Mouse (Mus musculus) gastrocnemius, adult 8-10 months (tissue): ENCODE data around the gene Tmem231. TPM values are rescaled to one million over a fixed set of nuclear protein-coding genes. Genes with fewer than 3 reads are reported as not detected.

Experiments
- DNase-seq, 2 experiments: peaks; one replicate each; pipeline ENCODE4 v3.0.0; 2022; ENCODE audit warnings: low spot score in 2 of 2
- total RNA-seq, 4 experiments: library from RNA; stranded (reverse); gene quantifications; 2 replicates each; pipeline ENCODE4 v1.2.4; 2022

The Tmem231 gene
- total RNA-seq, 4 experiments from 2014 or later: 0.41 to 1.0 (median 0.74) TPM

DNA sequence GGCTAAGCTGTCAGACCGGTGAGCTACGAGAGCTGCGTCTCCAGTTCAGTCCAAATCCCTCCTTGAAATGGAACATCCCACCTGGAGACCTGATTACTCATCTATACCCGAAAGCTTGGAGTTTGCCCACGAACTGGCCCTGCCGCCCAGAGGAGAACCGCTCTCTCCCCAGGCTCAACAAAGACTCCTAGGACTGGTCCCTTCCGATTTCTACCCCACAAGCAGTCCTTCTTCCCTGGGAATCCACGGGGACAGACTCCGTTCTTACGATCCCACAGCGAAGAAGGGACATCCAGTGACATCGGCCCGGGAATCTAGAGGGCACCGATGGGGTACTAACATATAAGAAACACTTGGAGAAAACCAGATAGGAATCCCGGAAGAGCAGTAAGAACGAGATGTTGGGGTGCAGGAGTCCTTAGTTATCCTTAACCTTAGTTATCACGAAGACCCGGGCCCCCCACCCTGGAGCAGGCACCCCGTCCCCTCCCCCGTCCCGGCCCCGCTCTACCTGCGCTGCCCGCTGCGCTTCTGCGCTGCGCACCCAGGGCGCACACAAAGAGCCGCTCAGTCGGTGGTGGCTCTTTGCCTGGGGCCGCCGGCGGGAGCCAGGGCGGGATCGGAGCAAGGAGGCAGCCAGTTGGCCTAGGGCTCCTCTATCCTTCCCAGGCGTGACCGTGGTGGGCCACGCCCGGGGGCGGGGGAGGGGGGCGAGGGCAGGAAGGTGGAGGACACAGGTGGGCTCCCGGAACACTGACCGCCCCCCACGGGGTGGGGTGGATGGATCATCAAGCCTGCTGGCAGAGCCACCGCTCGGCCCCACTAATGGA, 23.8 kb downstream of the Tmem231 start, which contains the start of gene Chst5:
TSS of gene Chst5 (minus strand) at position 827 of the 830 bp plus-strand sequence.
- no peak for DNase-seq

DNA sequence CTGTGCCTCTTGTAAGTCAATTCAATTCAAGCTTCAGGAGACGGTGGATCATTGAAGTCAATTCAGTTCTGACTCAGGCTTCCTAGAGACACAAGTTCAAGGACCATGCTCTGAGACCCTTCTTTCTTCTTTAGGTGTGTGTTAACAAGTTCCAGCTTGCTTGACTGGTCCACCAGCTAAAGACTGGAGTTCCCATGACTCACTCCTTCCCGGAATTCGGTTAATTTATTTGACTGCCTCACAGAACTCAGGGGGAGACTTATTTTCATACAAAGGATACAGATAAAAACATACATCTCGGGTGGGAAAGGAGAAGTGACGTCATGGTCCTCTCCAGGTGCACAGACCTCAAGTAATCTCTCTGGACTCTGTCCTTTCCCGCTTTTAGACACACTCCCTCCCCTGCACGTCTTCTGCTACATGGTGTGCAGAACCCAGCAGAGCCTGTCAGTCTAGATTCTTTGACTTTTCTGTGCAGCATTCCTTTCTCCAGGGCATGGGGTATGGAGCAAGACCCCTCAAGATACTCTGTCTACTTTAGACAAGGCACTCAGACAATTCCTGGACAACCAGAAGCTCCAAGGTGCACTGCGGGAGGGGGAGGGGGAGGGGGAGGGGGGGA, 28.1 kb downstream of the Tmem231 start:
- no peak for DNase-seq

DNA sequence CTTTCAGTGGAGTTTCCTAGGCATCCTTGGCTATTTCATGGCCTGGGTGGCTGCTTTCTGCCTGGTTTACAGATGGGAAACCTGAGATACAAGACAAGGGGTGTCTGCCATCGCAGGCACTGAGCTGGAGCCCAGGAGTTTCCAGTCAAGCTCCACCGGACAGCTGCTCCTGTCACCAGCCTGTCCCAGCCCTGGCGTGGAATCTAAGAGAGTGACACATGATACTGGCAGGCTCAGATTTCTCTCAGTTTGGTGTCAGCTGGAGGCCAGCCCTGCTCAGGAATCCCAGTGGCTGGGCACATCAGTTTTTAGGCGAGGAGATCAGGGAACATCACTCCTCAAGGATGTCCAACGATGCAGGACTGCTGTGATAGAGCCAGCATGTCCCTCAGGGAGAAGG, 31.6 kb downstream of the Tmem231 start:
- DNase-seq: peak; percentile 71 to 82

DNA sequence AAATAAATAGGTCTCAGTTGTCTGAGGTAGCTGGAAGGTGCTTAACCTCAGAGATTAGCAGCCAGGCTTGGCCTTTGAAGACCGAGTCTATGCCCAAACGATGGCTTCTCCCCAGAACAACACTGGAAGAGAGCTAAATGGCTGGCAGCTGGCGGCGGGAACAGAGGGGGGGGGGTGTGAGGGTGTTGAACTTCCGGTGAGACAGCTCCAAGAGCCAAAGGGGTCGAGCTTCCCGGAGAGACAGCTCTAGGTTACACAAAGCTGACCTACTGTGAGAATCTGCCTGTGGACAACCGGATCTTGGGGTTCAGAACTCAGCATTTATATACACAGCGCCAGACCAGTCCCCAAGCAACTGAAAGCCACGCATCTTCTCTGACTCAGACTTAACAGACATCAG, 35.1 kb downstream of the Tmem231 start:
- no peak for DNase-seq

DNA sequence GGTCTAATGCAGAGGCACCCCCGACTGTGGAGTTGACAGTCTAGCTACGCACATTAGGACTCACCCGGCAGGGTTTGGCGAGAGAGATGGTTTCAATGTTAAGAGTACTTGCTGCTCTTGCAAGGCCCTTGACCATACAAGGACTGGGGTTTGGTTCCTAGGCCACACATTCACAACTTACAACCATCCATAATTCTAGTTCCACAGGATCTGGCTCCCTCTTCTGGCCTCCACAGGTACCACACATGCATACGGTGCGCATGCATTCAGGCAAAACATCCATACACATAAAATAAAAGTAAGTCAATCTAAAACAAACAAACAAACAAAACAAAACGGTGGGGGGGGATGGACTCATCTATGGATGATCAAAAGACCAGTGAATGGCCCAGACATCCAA, 38.7 kb downstream of the Tmem231 start:
- DNase-seq: no peak

DNA sequence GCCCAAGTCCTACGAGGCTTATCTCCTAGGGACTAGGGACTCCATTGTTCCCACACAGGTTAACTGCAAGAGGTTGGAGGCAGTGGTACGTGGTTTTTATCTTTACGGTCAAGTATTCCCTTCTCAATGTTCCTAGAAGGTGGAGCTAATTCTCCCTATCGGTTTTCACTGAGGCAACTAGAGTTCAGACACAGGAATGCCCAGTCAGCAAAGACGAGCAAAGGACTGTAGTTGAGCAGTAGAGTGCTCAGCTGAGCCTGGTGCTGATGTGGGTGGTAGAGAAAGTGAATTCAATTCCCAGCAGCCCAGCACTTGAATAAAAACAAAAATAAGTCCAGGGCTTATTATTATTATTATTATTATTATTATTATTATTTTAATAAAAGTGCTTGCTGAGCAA, 41.1 kb downstream of the Tmem231 start:
- no peak for DNase-seq

DNA sequence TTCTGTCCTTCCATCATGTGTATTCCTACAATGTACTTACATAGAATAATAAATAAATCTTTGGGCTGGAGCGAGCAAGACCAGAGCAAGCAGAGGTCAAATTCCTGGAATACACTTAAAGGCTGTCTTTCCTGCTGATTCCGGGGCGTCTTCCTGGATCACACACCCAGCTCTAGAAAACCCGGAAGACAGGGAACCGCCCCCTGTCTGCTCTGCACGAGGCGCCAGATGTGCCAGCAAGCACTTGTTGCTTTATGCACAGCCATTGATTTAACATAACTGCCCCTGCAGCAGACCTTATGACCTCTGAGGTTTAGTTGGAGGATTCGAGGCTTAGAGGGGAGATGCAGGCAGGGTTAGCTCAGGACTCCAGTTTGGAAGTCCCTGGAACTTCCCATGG, 41.7 kb downstream of the Tmem231 start:
- no peak for DNase-seq

DNA sequence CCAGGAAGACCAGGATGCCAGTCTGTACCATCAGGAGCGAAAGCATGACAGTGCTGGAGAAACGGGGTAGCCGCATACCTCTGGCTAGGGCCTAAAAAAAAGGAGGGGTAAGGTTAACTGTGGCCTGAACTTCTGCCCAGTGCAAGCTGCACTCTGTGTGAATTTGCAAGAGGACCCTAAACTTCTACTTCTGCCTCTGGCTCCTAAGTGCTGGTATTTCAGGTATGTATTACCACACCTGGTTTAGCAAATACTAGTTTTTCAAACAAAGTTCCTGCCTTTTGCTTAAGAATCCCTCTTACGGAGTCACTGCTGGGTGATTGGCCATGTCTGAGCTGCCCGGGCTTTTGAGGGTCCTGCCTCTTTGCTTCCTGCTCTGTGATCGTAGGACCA, 42.8 kb downstream of the Tmem231 start:
- no peak for DNase-seq

DNA sequence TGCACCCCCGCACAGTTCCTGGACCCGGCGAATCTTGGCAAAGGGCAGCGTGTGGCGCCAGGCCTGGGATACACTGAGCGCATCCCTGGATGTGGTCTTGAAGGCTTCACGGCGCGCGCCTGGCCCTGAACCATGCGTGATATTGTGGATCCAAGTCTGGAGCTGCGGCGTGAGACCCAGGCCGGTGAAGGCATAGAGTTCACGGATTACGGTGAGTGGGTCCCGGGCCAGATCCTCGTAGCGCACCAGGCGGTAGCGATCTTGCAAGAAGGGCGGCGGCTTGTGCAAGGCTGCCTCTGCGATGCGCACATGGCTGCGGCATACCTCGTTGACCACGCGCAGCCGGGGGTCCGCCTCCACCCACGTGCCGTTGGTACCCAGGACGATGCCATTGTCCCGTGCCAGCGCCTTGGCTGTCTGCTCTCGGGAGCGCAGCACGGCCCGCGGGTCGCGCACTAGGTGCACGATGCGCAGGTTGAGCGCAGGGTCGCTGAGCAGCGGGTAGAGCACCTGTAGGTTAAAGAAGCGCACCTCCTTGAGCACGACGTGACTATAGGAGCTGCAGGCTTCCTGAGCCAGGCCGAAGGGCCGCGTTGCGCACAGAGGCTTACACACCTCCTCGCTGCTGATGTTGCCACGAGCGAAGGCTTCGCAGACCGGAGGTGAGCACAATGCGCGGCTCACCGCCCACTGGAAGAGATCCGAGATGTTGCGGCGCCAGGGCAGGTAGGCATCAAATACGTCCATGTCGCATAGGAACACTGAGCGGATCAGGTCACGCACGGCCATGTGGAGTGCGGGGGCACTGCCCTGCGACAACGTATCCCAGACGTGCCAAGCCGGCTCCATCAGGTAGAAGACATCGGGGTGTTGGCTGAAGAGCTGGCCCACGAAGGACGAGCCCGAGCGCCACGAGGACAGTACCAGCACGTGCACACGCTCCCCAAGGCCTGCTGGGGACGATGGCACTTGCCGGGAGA, 43.5 kb downstream of the Tmem231 start:
- DNase-seq: no peak

DNA sequence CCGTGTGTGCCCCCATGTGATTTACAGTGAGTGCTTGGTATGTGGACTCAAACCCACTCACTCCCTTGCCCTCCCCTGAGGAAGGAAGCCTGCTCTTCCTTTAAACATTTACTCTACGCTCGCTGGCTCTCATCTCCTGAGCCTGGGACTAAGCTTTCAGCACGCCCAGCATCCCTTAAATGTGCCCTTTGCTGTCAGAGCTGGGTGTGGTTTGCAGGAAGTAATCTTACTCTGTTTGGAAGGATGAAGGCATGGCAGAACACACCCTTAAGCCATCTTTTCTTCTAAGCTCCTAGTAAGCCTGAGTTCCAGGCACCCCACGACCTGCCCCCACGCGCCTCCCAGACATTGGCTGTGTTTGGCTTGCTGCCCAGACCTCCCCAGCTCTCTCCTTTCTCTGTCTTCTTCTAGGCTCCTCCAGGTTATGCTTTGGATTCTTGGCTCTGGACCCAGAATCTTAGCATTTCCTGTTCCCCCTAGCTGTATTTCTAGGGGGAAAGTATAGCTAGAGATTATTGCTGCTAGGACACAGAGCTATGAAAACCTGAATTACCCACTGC, 45.5 kb downstream of the Tmem231 start:
- no peak for DNase-seq

DNA sequence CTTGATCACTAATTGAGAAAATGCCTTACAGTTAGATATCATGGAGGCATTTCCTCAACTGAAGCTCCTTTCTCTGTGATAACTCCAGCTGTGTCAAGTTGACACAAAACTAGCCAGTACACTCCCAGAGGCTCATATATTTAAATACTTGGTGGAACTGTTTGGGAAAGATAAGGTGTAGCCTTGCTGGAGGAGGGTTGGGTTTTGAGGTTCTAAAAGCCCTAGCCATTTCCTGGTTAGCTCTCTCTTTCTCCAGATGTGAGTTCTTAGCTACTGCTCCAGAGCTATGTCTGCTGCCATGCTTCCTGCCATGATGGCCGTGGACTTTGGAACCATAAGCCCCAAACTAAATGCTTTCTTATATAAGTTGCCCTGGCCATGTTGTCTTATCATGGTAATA, 46.2 kb downstream of the Tmem231 start:
- DNase-seq: no peak

DNA sequence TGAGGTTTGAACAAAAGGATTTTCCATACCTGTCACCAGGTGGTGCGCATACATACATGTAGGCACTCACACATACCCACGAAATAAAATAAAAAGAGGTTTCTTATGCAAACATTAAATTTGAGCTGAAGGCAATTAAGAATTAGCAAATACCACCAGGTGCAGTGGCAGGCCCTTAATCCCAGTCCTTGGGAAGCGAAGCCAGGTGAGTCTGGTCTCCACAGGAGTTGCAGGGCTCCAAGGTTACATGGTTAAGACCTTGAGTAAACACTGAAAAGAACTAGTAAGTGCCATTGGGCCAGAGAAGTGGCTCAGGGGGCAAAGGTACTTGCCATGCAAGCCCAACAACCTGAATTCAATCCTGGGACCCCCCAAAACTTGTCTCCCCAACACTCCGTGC, 50.1 kb downstream of the Tmem231 start:
- DNase-seq: no peak

DNA sequence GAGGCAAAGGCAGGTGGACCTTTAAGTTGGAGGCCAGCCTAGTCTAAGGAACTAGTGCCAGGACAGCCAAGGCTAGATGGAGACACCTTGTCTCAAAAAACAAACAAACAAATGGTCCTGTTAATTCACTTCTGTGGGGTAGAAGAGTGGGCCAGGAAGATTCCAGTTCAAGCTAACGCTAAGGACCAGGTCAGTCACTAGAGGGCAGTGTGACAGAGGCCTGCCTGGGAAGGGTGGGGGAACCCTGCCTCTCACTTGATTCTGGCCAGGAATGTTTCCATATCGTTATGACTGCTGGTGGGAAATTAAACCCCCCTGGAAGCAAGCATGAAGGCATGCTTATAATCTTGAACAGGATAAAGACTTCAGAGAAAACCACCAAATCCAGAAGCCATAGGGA, 52.1 kb downstream of the Tmem231 start:
- DNase-seq: no peak

DNA sequence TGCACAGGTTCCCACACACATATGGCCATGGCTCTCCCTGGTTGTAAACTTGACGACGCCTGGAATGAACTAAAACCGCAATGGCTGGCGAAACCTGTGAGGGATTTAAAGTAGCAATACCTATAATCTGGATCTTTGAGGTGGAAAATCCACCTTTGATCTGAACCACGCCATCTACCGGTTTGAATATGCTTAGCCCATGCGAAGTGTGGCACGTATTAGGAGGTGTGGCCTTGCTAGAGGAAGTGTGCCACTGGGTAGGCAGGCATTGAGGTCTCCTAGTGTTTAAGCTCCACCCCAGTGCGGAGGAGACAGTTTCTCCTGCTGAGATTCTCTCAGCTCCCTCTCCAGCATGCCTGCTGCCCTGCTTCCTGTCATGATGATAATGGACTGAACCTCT, 56.0 kb downstream of the Tmem231 start:
- DNase-seq: no peak

DNA sequence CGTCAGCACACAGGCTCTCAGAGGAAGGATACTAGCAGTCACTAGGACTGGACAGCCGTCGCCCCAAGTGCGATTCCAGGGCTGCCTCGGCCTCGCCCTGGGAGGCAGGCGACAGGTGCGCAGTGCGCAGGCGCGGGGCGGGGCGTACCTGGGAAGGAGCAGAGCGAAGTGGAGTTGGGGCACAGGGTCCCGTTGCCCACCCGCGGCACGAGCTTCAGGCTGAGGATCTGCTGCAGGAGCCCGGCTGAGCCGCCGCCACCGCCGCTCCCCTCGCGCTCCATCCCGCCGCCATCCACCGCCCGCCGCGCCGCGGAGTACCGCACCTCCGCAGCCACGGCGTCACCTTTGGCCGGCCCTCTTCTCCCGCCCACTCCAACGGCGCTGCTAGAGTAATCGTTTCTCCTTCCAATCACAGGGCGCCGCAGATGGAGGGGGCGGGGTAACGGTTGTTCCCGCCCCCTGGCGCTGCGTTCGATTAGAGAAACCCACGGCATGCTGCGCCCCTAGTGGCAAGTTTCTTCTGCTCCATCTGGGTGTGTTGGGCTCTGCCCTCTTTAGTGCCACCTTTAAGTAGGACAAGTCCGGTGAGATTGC, 57.2 kb downstream of the Tmem231 start, which contains the start of gene Tmem170:
TSS of gene Tmem170 (minus strand) at position 396 of the 594 bp plus-strand sequence.
- DNase-seq: peak; percentile 99

DNA sequence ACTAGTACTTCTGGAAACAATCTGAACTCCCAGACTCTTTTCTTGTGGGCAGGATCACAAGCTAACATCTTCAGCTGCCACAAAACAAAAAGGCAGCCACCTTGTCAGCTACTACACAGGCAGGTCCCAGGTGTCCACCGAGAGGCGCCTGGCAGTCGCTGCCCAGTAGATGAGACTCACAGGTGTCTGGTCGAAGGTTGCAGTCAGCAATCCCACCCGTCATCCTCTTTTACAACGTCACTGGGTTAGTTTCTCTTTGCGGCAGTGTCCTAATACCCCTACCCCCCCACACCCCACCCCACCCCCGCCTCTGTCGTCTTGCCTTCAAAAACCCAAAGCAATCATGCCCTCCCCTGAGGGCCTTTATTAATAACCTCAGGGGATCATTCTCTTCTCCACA, 57.9 kb downstream of the Tmem231 start:
- DNase-seq: no peak

DNA sequence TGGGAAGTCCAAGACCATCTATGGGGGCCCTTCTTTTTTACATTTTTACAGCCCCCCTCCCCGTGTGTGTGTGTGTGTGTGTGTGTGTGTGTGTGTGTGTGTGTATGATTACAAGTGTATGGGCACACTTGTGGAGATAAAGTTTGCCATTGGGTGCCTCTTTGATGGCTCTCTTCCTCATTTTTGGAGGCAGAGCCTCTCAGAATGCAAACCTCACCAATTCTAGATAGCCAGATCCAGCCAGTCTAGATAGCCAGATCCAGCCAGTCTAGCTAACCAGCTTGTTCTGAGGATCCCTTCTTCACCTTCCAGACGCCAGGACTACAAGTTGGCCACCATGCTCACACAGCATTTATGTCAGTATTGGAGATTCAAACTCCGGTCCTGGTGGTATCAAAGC, 62.4 kb downstream of the Tmem231 start:
- no peak for DNase-seq

DNA sequence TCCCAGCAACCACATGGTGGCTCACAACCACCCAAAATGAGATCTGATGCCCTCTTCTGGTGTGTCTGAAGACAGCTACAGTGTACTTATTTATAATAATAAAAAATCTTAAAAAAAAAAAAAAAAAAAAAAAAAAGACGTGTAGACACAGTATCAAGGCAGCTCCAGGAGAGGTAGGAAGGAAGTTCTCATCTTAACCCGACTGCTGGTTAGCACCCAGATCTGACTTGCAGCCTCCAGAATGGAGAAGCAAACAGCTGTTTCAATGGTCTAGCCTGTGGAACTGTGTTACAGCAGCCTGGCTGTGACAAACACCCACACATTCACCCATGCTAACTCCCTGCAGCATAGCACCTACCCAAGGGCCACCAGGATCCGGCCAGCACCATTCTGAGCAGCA, 63.3 kb downstream of the Tmem231 start:
- no peak for DNase-seq

DNA sequence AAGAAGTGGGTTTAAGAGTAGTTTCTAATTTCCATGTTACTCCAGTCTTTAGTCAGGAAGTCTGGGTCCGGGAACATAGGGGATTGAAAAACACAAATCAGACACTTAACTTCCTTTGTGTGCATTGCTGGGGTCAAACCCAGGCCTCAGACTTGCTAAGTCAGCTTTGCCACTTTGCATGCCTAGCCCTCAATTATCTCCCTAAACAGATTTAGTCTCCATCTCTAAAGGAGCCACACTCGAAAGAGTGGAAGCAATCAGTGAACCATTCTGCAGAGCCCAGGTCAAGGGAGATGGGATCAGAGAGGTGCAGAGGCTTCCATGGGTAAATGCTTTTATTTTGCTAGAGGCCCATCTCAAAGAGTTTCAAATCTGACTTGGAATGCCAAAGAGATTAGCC, 65.0 kb downstream of the Tmem231 start:
- no peak for DNase-seq

DNA sequence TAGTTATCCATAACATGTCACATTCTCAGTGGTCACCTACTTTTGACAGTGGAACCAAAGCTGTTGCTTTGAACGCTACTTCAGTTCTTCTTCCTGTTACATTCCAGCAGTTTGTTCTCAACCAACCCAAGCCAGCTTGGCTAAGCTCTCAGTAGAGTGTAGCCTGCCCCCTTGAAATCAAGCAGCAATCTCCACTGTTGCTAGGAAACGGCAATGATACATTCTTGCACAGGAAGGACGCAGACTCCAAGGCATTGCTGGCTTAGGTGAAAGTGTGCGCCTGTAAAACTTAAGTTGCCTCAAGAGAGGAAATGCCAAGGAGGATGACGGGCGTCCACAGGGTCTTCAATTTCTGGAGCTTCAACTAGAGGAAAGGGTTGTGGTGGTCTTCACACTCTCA, 67.8 kb downstream of the Tmem231 start:
- DNase-seq: no peak
